Mouse (Mus musculus): ENCODE results near the gene Gm44596. TPM values are rescaled to one million over a fixed set of nuclear protein-coding genes. Genes with fewer than 3 reads are reported as not detected.

The Gm44596 gene
- total and polyA plus RNA-seq, 2 experiments, result not detected

- H3K79me2 ChIP-seq (ENCODE audit: control insufficient read depth, insufficient read depth, low read length), result no peaks in the 10 kb centered on the region
- H3K9ac ChIP-seq (ENCODE audit: low read depth, low read length), result no peak overlapping the region
- WGBS, result 80% methylated on average over 7 of the region's 7 CpGs
- TF ChIP-seq POLR2A (IDR thresholded peaks at IDR 0.05; ENCODE audit: extremely low read depth, insufficient read depth, low read length) (no peak), CTCF (IDR thresholded peaks at IDR 0.05; ENCODE audit: low read depth, low read length) (no peak)
- no peak overlapping the region for H3K4me3 ChIP-seq (ENCODE audit: insufficient read depth, low read depth, low read length)
- no peak overlapping the region for H3K27ac ChIP-seq (replicated peaks; ENCODE audit: insufficient read depth, low read depth, low read length)
- H3K27me3 ChIP-seq (ENCODE audit: control insufficient read depth, insufficient read depth, low read length), result no peaks in the 10 kb centered on the region
- peaks cover 2% of the 10 kb centered on the region for H3K4me1 ChIP-seq (ENCODE audit: control insufficient read depth, insufficient read depth, low read length)
- no peak for DNase-seq (ENCODE audit: extremely low read depth, low read depth, low spot score)
- H3K36me3 ChIP-seq (ENCODE audit: control insufficient read depth, insufficient read depth, low read length), result no peaks in the 10 kb centered on the region
Observed at GRCm38 (mm10) chr6:128383752-128384151, 8.4 kb downstream of the Gm44596 start.

- Histone ChIP-seq H3K79me2 (ENCODE audit: control insufficient read depth, insufficient read depth, low read length) (no peaks in the 10 kb centered on the region), H3K9ac (ENCODE audit: low read depth, low read length) (no peak overlapping the region), H3K27me3 (ENCODE audit: control insufficient read depth, insufficient read depth, low read length) (no peaks in the 10 kb centered on the region), H3K4me3 (ENCODE audit: insufficient read depth, low read depth, low read length) (no peak overlapping the region), H3K27ac (replicated peaks; ENCODE audit: insufficient read depth, low read depth, low read length) (no peak overlapping the region), H3K36me3 (ENCODE audit: control insufficient read depth, insufficient read depth, low read length) (no peaks in the 10 kb centered on the region), H3K4me1 (ENCODE audit: control insufficient read depth, insufficient read depth, low read length) (peaks cover 2% of the 10 kb centered on the region)
- WGBS, result 83% methylated on average over 1 of the region's 1 CpGs
- DNase-seq (ENCODE audit: extremely low read depth, low read depth, low spot score), result no peak
- TF ChIP-seq POLR2A (IDR thresholded peaks at IDR 0.05; ENCODE audit: extremely low read depth, insufficient read depth, low read length), result no peak
- no peak for TF ChIP-seq CTCF (IDR thresholded peaks at IDR 0.05; ENCODE audit: low read depth, low read length)
Observed at GRCm38 (mm10) chr6:128385026-128385425, 9.7 kb downstream of the Gm44596 start.

GRCm38 (mm10) chr6:128389185-128389584, 13.9 kb downstream of the Gm44596 start:
- Histone ChIP-seq H3K27ac (replicated peaks; ENCODE audit: insufficient read depth, low read depth, low read length) (no peak overlapping the region), H3K4me1 (ENCODE audit: control insufficient read depth, insufficient read depth, low read length) (no peaks in the 10 kb centered on the region), H3K79me2 (ENCODE audit: control insufficient read depth, insufficient read depth, low read length) (no peaks in the 10 kb centered on the region), H3K9ac (ENCODE audit: low read depth, low read length) (no peak overlapping the region), H3K4me3 (ENCODE audit: insufficient read depth, low read depth, low read length) (no peak overlapping the region), H3K27me3 (ENCODE audit: control insufficient read depth, insufficient read depth, low read length) (no peaks in the 10 kb centered on the region), H3K36me3 (ENCODE audit: control insufficient read depth, insufficient read depth, low read length) (no peaks in the 10 kb centered on the region)
- TF ChIP-seq CTCF (IDR thresholded peaks at IDR 0.05; ENCODE audit: low read depth, low read length), result no peak
- no peak for TF ChIP-seq POLR2A (IDR thresholded peaks at IDR 0.05; ENCODE audit: extremely low read depth, insufficient read depth, low read length)
- WGBS, result 100% methylated on average over 1 of the region's 1 CpGs
- DNase-seq (ENCODE audit: extremely low read depth, low read depth, low spot score), result no peak

- Histone ChIP-seq H3K4me3 (ENCODE audit: insufficient read depth, low read depth, low read length) (no peak overlapping the region), H3K27ac (replicated peaks; ENCODE audit: insufficient read depth, low read depth, low read length) (no peak overlapping the region), H3K4me1 (ENCODE audit: control insufficient read depth, insufficient read depth, low read length) (no peaks in the 10 kb centered on the region), H3K27me3 (ENCODE audit: control insufficient read depth, insufficient read depth, low read length) (no peaks in the 10 kb centered on the region), H3K79me2 (ENCODE audit: control insufficient read depth, insufficient read depth, low read length) (no peaks in the 10 kb centered on the region), H3K36me3 (ENCODE audit: control insufficient read depth, insufficient read depth, low read length) (no peaks in the 10 kb centered on the region), H3K9ac (ENCODE audit: low read depth, low read length) (no peak overlapping the region)
- DNase-seq (ENCODE audit: extremely low read depth, low read depth, low spot score), result no peak
- no peak for TF ChIP-seq POLR2A (IDR thresholded peaks at IDR 0.05; ENCODE audit: extremely low read depth, insufficient read depth, low read length)
- no peak for TF ChIP-seq CTCF (IDR thresholded peaks at IDR 0.05; ENCODE audit: low read depth, low read length)
- 61% methylated on average over 1 of the region's 1 CpGs for WGBS
Observed at GRCm38 (mm10) chr6:128390683-128391082, 15.4 kb downstream of the Gm44596 start.

GRCm38 (mm10) chr6:128397574-128398261, 22.4 kb downstream of the Gm44596 start:
- WGBS, result 38% methylated on average over 7 of the region's 7 CpGs
- TF ChIP-seq POLR2A (IDR thresholded peaks at IDR 0.05; ENCODE audit: extremely low read depth, insufficient read depth, low read length) (no peak), CTCF (IDR thresholded peaks at IDR 0.05; ENCODE audit: low read depth, low read length) (no peak)
- Histone ChIP-seq H3K4me1 (ENCODE audit: control insufficient read depth, insufficient read depth, low read length) (0 out of 2 replicates have a peak, but pooled peaks cover 2% of the 10 kb centered on the region), H3K9ac (ENCODE audit: low read depth, low read length) (no peak overlapping the region), H3K36me3 (ENCODE audit: control insufficient read depth, insufficient read depth, low read length) (no peaks in the 10 kb centered on the region), H3K27ac (replicated peaks; ENCODE audit: insufficient read depth, low read depth, low read length) (no peak overlapping the region), H3K79me2 (ENCODE audit: control insufficient read depth, insufficient read depth, low read length) (no peaks in the 10 kb centered on the region), H3K4me3 (ENCODE audit: insufficient read depth, low read depth, low read length) (no peak overlapping the region), H3K27me3 (ENCODE audit: control insufficient read depth, insufficient read depth, low read length) (no peaks in the 10 kb centered on the region)
- peak; percentile 76 for DNase-seq (ENCODE audit: extremely low read depth, low read depth, low spot score)

- Histone ChIP-seq H3K4me3 (ENCODE audit: insufficient read depth, low read depth, low read length) (no peak within 1 kb of the TSS), H3K27me3 (ENCODE audit: control insufficient read depth, insufficient read depth, low read length) (no peaks in the 10 kb centered on the region), H3K9ac (ENCODE audit: low read depth, low read length) (no peak within 1 kb of the TSS), H3K36me3 (ENCODE audit: control insufficient read depth, insufficient read depth, low read length) (no peaks in the 10 kb centered on the region), H3K4me1 (ENCODE audit: control insufficient read depth, insufficient read depth, low read length) (0 out of 2 replicates have a peak, but pooled peaks cover 2% of the 10 kb centered on the region), H3K27ac (replicated peaks; ENCODE audit: insufficient read depth, low read depth, low read length) (no peak within 1 kb of the TSS), H3K79me2 (ENCODE audit: control insufficient read depth, insufficient read depth, low read length) (no peaks in the 10 kb centered on the region)
- DNase-seq (ENCODE audit: extremely low read depth, low read depth, low spot score), result no peak
- 73% methylated on average over 3 of the region's 3 CpGs for WGBS
- no peak for TF ChIP-seq POLR2A (IDR thresholded peaks at IDR 0.05; ENCODE audit: extremely low read depth, insufficient read depth, low read length)
- no peak for TF ChIP-seq CTCF (IDR thresholded peaks at IDR 0.05; ENCODE audit: low read depth, low read length)
Observed at GRCm38 (mm10) chr6:128398996-128399395, 23.7 kb downstream of the Gm44596 start, which contains the start of gene Nrip2. Nrip2 (plus strand) TSS chr6:128399296.
